Mouse (Mus musculus): ENCODE measurements around the gene Cnot2. TPM values are rescaled to one million over a fixed set of nuclear protein-coding genes. Genes with fewer than 3 reads are reported as not detected.
A peak's percentile ranks its signal among the peaks of the same experiment; 100 is the strongest.

The Cnot2 gene
- total RNA-seq, 2 experiments from 2014 or later: 36.2 to 40.6 TPM

GRCm38 (mm10) chr10:116492768-116493167 is 88.5 kb downstream of the Cnot2 start:
- intact Hi-C loops (cut with DNase I; ENCODE audit: low total_unique reads): no loop called here
- no peak for DNase-seq

GRCm38 (mm10) chr10:116486895-116487747 is 94.2 kb downstream of the Cnot2 start:
- no peak for DNase-seq
- intact Hi-C loops (cut with DNase I; ENCODE audit: low total_unique reads): no loop called here

- DNase-seq: no peak
- intact Hi-C loops (cut with DNase I; ENCODE audit: low total_unique reads): no loop called here
Measured at GRCm38 (mm10) chr10:116481917-116482316, 99.4 kb downstream of the Cnot2 start.

GRCm38 (mm10) chr10:116480988-116481387 is 100.3 kb downstream of the Cnot2 start:
- intact Hi-C loops (cut with DNase I; ENCODE audit: low total_unique reads): no loop called here
- no peak for DNase-seq

GRCm38 (mm10) chr10:116476559-116476958 is 104.8 kb downstream of the Cnot2 start:
- DNase-seq: no peak
- intact Hi-C loops (cut with DNase I; ENCODE audit: low total_unique reads): no loop called here

DNA sequence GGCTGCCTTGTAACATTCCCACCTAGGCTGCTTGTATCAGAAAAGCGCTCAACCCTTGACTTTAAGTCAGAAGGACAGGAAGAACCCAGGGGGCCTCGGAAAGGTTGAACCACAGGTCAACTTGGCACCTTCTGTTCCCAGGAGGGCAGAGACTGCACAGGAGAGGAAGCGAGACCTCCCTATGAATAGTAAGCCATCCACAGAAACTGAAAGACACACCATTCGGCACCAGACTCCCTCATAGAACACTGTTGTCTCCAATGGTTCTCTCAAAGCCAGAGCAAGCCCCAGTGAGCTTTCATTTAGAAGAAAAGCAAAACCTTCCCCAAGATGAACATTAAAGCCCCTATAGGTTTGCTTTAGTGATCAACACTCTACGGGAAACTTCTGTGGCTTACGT is 105.6 kb downstream of the Cnot2 start:
- intact Hi-C loops (cut with DNase I; ENCODE audit: low total_unique reads): no loop called here
- no peak for DNase-seq

DNA sequence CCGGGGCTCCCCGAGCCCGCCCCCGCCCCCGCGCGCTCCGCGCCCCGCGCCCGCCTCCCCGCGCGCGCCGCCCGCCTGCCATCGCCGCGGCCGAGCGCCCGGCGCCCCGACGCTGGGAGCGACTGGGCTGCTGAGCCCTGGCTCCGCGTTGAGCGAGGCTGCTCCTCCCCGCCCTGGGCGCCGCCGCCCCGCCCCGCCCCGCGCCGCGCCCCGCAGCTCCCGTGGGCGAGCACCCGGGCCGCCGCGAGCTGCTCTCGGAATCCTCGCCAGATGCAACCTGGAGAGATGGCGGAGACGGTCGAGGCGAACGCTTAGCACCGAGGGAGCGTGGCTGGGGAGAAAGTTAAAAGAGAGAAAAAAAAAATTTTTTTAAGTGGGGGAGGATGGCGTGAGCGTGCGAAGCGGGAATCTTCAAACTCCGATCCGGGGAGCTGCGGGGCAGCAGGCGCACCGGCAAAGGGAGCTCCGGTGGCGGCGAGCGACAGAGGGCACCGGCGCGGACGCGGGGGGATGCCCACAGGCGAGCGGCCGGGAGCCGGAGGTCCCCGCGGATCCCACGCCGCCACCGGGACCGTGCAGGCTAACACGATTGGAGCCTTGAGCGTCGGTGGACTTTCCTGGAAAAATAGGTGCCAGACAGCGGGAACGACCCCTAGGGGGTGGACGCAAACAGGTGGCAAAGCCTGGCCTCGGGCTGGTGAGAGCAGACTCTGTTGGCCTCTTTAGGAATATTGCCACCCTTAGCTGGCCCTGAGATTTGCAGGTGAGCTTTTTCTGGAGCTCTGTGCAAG is 107.4 kb downstream of the Cnot2 start, which contains the start of gene Kcnmb4:
Gene Kcnmb4 (minus strand): TSS at position 120 of the 791 bp plus-strand sequence.
- intact Hi-C loops (cut with DNase I; ENCODE audit: low total_unique reads): no loop called here
- DNase-seq: peak; percentile 20

- intact Hi-C loops (cut with DNase I; ENCODE audit: low total_unique reads): no loop called here
- peak; percentile 11 for DNase-seq
Measured at GRCm38 (mm10) chr10:116473071-116473758, 108.1 kb downstream of the Cnot2 start.

DNA sequence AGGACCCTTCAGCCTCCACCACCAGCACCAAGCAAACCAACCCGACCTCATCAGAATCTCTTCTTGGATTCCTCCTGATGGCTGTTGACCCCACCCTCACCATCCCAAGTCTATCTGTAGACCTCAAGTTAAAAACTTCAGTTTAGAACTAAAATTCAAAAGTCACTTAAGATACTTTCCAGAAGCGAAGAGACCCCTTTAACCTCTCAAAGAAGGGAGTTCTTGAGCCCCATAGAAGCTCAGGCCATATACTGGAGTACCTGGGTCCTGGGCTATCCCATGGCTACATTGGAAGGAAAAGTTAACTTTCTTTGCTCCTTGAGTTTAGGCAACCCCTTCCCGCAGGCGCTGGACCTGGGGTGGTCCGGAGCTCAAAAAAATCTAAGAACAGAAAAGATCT is 108.7 kb downstream of the Cnot2 start:
- intact Hi-C loops (cut with DNase I; ENCODE audit: low total_unique reads): no loop called here
- DNase-seq: no peak

DNA sequence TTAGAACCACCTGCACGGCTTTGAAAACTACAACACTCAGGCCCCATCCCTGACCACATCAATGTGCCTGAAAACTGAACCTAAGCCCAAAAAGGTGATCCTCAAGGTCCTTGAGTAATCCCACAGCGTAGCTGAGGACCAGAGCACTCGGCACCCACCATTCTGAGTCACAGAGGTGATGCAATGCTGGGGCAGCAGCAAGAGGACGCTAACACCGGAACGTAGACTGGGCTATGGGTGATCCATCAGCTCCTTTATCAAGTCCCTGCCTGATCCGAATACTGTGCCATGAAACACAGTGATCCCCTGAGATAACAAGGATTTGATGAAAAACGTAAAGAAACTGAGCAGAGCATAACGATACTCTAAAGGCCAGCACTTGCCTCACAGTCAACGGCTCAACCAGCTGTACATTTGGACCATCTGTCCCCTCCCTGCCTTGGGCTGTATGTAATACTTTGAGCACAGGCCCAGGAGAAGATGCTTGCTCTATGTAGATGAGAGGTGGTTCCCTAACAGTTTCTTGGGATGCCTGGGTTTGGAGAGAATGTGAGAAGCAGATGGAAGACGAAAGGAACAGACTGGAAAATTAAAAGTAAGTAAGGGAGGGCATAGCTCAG is 110.9 kb downstream of the Cnot2 start:
- intact Hi-C loops (cut with DNase I; ENCODE audit: low total_unique reads): no loop called here
- no peak for DNase-seq

GRCm38 (mm10) chr10:116468094-116468493 is 113.2 kb downstream of the Cnot2 start:
- intact Hi-C loops (cut with DNase I; ENCODE audit: low total_unique reads): no loop called here
- DNase-seq: no peak

DNA sequence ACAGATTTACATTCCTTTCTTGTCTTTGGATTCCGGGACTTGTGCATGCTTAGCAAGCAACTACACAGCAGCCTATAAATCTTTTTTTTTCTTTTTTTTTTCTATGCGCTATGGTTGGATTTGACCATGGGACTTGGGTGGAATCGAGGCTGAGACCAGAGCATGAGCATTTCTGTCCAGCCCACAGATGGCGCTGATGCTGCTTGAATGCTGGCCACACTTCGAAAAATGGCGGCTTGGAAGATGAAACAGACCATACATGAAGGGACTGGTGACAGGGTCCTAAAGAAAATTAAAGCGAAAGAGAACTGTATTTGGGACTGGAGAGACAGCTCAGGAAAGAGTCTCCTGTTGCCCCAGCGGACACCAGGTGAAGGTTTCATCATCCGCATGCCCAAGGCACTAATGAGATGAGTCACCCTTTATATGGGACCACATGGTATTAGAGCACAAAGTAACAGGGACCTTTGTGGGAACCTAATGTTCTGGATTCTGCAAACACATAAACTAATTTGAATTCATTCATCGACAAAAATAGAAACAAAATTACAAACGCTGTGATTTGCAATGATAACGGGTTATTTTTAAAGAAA is 117.5 kb downstream of the Cnot2 start:
- intact Hi-C loops (cut with DNase I; ENCODE audit: low total_unique reads): no loop called here

DNA sequence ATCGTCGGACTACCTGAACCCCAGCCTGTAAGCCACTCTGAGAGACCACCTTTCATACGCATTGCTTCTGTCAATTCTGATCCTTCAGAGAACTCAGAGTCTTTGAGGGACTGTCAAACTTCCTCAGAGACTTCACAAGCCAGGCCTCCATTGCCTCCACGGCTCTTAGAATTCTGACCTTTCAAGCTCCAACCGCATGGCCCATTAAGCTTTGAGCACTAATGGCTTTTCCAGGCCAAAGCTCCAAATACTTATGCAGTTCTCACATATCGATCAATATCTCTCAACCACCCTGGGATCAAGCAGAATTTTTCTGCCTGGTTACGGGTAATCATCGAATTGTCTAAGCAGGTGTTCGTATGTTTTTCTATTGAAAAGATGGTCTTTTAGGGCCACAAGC is 119.9 kb downstream of the Cnot2 start:
- DNase-seq: no peak
- intact Hi-C loops (cut with DNase I; ENCODE audit: low total_unique reads): no loop called here

More for the DNA sequence above, 117.5 kb downstream of the Cnot2 start:
- no peak for DNase-seq

- intact Hi-C loops (cut with DNase I; ENCODE audit: low total_unique reads): no loop called here
- no peak for DNase-seq
Measured at GRCm38 (mm10) chr10:116458786-116459185, 122.5 kb downstream of the Cnot2 start.

- intact Hi-C loops (cut with DNase I; ENCODE audit: low total_unique reads): no loop called here
- no peak for DNase-seq
Measured at GRCm38 (mm10) chr10:116452771-116453170, 128.5 kb downstream of the Cnot2 start.

DNA sequence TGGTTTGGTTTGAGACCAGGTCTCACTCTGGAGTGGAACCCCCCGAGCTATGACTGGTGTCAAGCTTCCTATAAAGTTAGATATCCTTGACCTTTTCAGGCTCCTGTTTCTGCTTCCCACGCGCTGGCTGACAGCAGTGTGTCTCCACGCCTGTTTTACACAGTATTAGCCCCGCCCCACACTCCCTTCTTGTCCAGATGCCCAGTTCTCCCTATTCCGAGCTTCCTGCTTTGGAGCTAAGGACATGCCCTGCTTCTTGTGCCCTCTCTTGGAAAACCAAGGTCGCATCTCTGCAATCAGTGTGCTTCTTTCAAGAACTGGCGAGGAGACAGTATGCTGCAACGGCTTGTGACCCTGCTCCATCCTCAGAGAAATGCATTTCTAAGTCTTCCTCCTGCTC is 130.7 kb downstream of the Cnot2 start:
- intact Hi-C loops (cut with DNase I; ENCODE audit: low total_unique reads): no loop called here
- no peak for DNase-seq

- no peak for DNase-seq
- intact Hi-C loops (cut with DNase I; ENCODE audit: low total_unique reads): no loop called here
Measured at GRCm38 (mm10) chr10:116448166-116448565, 133.1 kb downstream of the Cnot2 start.

DNA sequence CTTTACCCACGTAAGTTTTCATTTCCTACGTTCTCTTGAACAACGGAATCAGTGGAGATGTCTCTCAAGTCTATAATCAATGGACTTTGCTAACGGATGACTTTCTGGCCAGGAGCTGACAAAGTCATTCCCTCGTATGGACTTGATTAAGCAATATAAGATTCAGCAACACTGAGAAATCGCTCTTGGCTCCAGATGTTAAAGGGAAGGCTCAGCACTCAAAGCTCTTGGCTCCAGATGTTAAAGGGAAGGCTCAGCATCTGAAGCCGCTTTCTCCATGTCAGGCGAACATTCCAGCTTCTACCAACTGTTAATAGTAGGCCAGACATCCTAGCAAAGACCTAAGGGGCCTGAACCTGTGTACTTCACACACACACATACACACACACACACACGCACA is 134.1 kb downstream of the Cnot2 start:
- intact Hi-C loops (cut with DNase I; ENCODE audit: low total_unique reads): no loop called here
- no peak for DNase-seq

DNA sequence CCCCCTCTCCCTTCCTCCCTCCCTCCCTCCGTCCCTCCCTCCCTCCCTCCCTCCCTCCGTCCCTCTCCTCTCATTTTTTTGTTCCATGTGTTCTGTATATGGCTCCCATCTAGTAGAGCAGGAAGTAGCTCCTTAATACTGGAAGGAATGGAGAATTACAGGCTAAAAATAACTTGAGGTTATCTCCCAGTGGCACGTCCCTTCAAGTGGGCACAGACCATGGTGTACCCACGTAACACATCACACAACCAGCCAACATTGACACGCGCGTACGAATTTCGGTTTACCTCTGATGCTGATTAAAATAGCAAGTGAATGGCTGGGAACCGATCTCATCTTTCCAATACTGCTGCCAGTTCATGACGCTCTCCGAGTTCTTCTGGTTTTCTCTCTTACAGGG is 135.3 kb downstream of the Cnot2 start:
- intact Hi-C loops (cut with DNase I; ENCODE audit: low total_unique reads): no loop called here
- no peak for DNase-seq

All from gastrocnemius, postnatal 14 days (tissue).